In genomic region chr7:64192261-64192943, GRCm38 (mm10) we compare ENCODE assay signal across 8 mouse cellular contexts. TPM values are rescaled to one million over a fixed set of nuclear protein-coding genes. Genes with fewer than 3 reads are reported as not detected.
DNase-seq lines count a peak whose midpoint lies in the region; ATAC-seq lines count a peak whose summit lies in the region.

No protein-coding gene starts in this region.

- DNase-seq in cerebellum, adult 8-10 months: peak; percentile 2
- DNase-seq in cerebellum, adult 11 months: no peak
- DNase-seq in retina, postnatal 1 day: peak; percentile 20
- DNase-seq in retina, embryonic 14.5 days (ENCODE audit: low spot score): no peak
- peak; percentile 44 to 62 for DNase-seq in gastrocnemius, adult 8-10 months (ENCODE audit: low spot score in 2 of 2)
- DNase-seq in intestine, embryonic 14.5 days (ENCODE audit: low spot score): peak; percentile 54
- DNase-seq in lung, postnatal 25 days (ENCODE audit: low spot score): peak; percentile 45
- no peak for DNase-seq in frontal cortex, adult 2 months (ENCODE audit: extremely low spot score in 1 of 2, low spot score in 1 of 2)

- no peak overlapping the region for H3K9ac ChIP-seq in intestine, embryonic 14.5 days (ENCODE audit: low read length)

- ATAC-seq in intestine, embryonic 14.5 days (replicated peaks; ENCODE audit: low FRiP score, low TSS enrichment, low read depth): no peak

- H3K27me3 ChIP-seq in intestine, embryonic 14.5 days (replicated peaks; ENCODE audit: control insufficient read depth, insufficient read depth, low read length): no peaks in the 10 kb centered on the region

- H3K36me3 ChIP-seq in intestine, embryonic 14.5 days (ENCODE audit: control insufficient read depth, insufficient read depth, low read length): no peaks in the 10 kb centered on the region

- H3K4me1 ChIP-seq in intestine, embryonic 14.5 days (replicated peaks; ENCODE audit: control insufficient read depth, insufficient read depth, low read length): peaks cover 13% of the 10 kb centered on the region

- no peak overlapping the region for H3K4me3 ChIP-seq in intestine, embryonic 14.5 days (ENCODE audit: low read depth, low read length)

- no peaks in the 10 kb centered on the region for H3K9me3 ChIP-seq in intestine, embryonic 14.5 days (ENCODE audit: control insufficient read depth, low read length)

- 0 out of 2 replicates have a peak overlapping the region, but pooled peaks have one; percentile 1 for H3K4me2 ChIP-seq in intestine, embryonic 14.5 days (ENCODE audit: low read length)

- H3K27ac ChIP-seq in intestine, embryonic 14.5 days (ENCODE audit: low read depth): no peak overlapping the region

- 24% methylated on average over 14 of the region's 14 CpGs for WGBS in intestine, embryonic 14.5 days

RNA-seq across cellular contexts. Expression of gene Trpm1, which starts 38.8 kb away (rescaled TPM):
- total RNA-seq in gastrocnemius, adult 8-10 months (2022): under 1 TPM; 0.10 to 0.40 (median 0.30) TPM
- polyA plus RNA-seq in intestine, embryonic 14.5 days (2014; fragmentation: Nextera tagmentation; extraction: Ambion mirVana): not detected in 2 replicates
- 0.27 and 0.44 TPM in 2 replicates for polyA plus RNA-seq in frontal cortex, adult 2 months (2012; rRNA removed)

Comparison
In these comparisons a context has a peak if more than half of its experiments do, and no peak if none do; other contexts are left out.
1. DNase-seq: peak in cerebellum, adult 8-10 months (single experiment), retina, postnatal 1 day (single experiment), gastrocnemius, adult 8-10 months (2 of 2), intestine, embryonic 14.5 days (single experiment) and lung, postnatal 25 days (single experiment); none in cerebellum, adult 11 months (single experiment), retina, embryonic 14.5 days (single experiment) and frontal cortex, adult 2 months (0 of 2).